Mouse (Mus musculus) layer of hippocampus, postnatal 10 days (tissue): ENCODE measurements around the gene Tceal9. TPM values are rescaled to one million over a fixed set of nuclear protein-coding genes. Genes with fewer than 3 reads are reported as not detected.

ENCODE experiments used
- DNase-seq, 2 experiments: peaks; one replicate each; pipeline ENCODE4 v3.0.0; 2021; ENCODE audit warnings: low spot score in 2 of 2
- total RNA-seq, 2 experiments: library from RNA; stranded (reverse); gene quantifications; 2 replicates each; pipeline ENCODE4 v1.2.3; 2021

Tceal9 gene
- total RNA-seq, 2 experiments from 2014 or later = 89.6 to 99.8 TPM

GRCm38 (mm10) chrX:136270393-136271111 lies 25.7 kb downstream of the Tceal9 start:
- peak; percentile 8 to 47 for DNase-seq

DNA sequence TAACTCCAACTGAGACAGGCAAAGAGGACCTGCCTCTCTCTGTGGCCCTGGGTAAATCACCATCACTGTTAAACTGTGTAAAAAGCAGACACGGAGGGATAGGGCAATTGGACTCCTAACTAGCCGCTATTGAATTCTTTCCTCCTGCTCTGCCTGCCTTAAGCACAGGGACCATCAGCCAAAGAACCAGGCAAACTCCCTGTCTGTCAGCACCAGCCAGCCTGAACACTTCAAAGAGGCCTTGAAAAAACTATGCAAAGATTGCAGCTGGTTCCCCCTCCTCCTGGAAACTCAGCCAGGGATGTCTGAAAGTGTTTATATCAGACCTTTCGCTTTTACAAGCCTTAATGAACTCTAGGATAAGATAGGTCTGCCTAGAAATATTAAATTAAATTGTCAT lies 29.7 kb downstream of the Tceal9 start:
- no peak for DNase-seq

- no peak for DNase-seq
These were observed 30.5 kb downstream of the Tceal9 start for GRCm38 (mm10) chrX:136275386-136275785.

GRCm38 (mm10) chrX:136277577-136277976 lies 32.7 kb downstream of the Tceal9 start:
- no peak for DNase-seq

DNA sequence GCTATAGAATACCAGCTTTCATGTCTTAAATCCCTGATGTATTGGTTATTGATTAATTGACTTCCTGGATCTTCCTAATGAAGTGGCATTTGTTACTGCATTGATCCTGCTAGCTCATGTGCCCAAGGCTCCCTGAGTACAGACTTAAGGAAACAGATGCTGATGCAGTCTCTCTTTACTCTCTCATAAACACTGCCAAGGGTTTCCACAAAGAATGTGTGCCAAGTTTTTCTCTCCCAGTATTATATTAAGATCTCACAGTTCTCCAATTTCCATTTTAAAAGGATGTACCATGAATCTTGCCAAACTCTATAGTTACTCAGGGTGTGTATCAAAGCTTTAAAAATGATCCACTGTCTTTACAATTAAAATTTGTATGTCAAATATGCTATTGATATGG lies 33.5 kb downstream of the Tceal9 start:
- no peak for DNase-seq

DNA sequence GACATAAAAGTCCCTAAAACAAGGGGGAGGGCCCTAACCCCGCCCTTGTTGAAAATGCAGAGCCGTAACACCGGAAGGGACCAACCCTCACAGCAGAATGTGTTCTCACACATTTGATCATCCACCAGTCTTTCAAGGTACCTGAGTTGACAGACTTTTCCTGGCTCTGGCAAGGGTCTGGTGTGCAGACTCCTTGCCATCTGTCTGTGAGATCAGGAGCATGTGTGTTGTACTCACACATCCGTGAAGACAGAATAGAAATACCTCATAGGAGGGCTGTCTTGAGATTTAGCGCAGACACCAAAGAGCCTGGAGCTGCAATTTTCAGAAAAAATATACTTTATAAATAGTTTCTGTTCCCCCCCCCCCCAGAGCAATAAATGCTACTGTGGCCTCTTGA lies 34.5 kb downstream of the Tceal9 start:
- DNase-seq = no peak

DNA sequence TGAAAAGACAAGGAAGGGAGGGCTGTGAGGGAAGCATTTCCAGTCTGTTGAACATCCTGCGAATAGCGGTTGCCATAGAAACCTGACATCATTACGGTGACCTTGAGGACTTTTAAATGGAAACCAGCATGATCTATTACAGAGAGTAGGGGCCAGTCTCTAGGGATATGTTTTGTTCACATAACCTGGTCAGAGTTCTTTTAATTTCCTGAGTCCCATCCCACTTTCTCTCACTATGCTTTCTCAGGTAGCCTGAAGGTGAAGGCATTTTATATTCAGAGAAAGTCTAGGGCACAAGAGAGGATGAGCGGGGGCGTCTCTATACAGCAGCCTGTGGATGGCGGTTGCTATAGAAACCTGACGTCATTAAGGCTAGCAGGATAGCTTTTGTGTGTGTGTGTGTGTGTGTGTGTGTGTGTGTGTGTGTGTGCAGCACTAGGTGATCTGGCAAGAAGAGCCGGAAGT lies 46.0 kb downstream of the Tceal9 start:
- DNase-seq = peak; percentile 5 to 15

Other genes with a start within 250 kb of the Tceal9 start
- gene Arxes1, start 211.7 kb upstream of the Tceal9 start, total RNA-seq = 100 to 1,000 TPM in 1 of 2 experiments, 10 to 100 TPM in 1; 93.9 to 107 TPM
- gene Bex2, start 176.8 kb upstream of the Tceal9 start, total RNA-seq = 100 to 1,000 TPM; 405 to 444 TPM
- under 1 TPM in 1 of 2 experiments, not detected in 1; 0.32 TPM for gene Nxf3, start 159.8 kb upstream of the Tceal9 start, total RNA-seq
- gene Bex4, start 106.1 kb upstream of the Tceal9 start, total RNA-seq = 10 to 100 TPM; 45.2 to 52.6 TPM
- 10 to 100 TPM; 41.3 to 49.0 TPM for gene Tceal8, start 72.7 kb upstream of the Tceal9 start, total RNA-seq
- gene Tceal5, start 41.2 kb upstream of the Tceal9 start, total RNA-seq = 100 to 1,000 TPM; 105 to 125 TPM
- 1 to 10 TPM; 3.2 to 3.9 TPM for gene Tceal7, start 30.3 kb upstream of the Tceal9 start, total RNA-seq
- 100 to 1,000 TPM; 138 to 153 TPM for gene Bex1, start 29.6 kb upstream of the Tceal9 start, total RNA-seq
- 100 to 1,000 TPM; 396 to 461 TPM for gene Bex3, start 25.2 kb downstream of the Tceal9 start, total RNA-seq